Mouse (Mus musculus) thymus, postnatal 10 days (tissue): ENCODE data around the gene Kirrel3.

ENCODE experiments used
- DNase-seq, 2 experiments: peaks; one replicate each; pipeline ENCODE4 v3.0.0; 2021; ENCODE audit warnings: low spot score in 2 of 2

The Kirrel3 gene

DNA sequence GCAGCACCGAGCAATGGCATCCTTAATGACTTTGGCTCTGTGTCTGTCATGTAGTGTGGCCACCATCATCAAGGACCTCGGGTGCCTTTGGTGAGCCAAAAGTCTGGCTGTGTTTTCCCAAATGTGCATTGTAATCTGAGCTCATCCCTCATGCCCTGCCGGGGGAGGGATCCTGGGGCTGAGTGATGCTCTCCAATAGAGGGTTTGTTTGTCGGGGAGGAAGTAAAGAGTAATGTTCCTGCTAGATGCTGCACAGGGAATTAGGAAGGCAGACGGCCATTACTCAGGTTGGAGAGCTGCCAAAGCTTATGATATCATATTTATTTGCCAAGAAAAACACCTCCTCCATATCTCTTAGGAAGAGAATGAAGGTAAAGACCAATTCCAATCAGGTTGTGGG lies 401.1 kb downstream of the Kirrel3 start:
- DNase-seq, result no peak

- DNase-seq, result no peak
Measured at GRCm38 (mm10) chr9:34887196-34887595, 401.5 kb downstream of the Kirrel3 start.

- DNase-seq, result no peak
Measured at GRCm38 (mm10) chr9:34888298-34888697, 402.6 kb downstream of the Kirrel3 start.

DNA sequence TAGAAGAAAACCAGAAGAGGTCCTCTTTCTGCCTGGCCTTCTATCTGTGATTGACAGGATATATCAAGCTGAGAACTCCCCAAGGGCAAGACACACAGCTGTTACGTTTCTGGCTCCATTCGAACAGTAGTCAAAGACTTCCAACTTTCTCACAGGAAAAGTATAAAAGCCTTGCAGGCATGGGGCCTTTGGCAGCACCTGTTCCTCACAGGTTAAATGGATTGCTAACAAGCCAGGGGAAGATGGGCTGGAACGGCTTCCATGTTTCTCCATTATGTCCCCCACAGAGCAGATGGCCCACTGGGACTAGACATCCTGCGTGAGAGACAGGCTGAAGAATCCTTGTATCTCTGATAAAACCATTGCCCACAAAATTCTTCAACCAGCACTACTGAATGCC lies 415.5 kb downstream of the Kirrel3 start:
- no peak for DNase-seq

- DNase-seq, result no peak
Measured at GRCm38 (mm10) chr9:34901888-34902287, 416.2 kb downstream of the Kirrel3 start.

- no peak for DNase-seq
Measured at GRCm38 (mm10) chr9:34905164-34905563, 419.5 kb downstream of the Kirrel3 start.

DNA sequence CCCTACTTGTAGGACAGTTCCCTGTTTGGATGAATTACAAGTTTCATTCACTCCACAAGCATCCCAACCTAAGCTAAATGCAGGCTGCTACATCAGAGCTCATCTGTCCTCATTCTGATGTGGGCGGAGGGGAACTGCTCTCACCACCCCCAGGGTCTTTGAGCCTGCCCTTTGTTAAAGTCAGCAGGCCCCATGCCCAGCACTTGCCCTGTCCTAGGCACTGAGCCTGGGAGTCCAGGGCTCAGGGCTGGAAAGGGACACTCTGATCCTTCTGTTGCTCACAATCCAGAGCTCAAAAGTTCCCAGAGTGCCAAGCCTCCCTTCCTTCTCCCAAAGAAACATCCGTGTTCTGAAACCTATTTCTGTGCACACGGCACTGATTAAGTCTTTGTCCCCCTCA lies 422.3 kb downstream of the Kirrel3 start:
- DNase-seq, result no peak

DNA sequence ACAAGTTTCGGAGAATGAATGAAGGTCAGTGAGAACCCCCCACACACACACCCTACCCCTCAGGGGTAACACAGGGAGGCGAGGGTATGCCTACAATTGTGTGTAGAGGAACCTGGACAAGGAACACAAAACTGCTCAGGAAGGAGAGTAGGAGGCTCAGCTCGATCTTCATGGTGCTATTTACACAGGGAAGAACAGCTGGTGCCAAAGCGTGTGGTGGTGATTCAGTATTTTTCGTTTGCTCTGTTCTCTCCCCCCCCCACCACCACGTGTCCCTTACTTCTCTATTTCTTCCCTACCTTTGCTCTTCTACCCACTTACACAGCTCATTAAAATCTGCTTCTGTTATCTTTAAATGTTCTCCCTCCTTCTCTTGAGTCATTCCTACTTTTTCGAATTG lies 426.1 kb downstream of the Kirrel3 start:
- DNase-seq, result no peak

DNA sequence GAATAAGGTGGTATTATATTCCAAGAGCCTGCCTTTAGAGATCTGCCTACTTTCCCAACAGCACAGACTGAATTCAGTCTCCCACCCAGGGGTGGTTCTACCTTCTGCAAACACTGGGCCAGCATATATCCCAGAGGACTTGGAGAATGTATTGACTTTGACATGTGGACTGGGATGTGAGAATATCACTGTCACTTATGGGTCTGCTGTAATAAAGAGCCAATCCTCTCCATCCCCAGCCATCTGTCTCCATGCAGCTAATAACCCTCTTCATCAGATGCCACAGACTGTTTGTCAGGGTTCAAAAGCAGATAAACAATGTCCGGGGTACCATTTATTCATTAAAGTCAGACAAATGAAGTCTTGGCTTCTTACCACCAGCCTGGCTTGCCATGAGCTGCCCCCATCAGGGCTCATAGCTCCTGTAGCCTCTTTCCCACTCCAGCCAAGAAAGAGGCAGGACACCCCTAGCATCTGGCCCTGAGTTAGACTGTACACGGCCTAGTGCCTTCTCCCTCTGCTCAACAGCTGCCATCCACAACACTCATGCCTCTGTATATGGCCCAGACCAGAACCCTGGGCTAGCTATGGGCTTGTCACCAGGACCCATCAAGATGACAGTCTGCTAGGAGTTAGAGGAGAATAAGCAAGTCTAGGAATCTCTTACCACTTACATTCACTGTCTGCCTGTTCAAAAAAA lies 426.7 kb downstream of the Kirrel3 start:
- no peak for DNase-seq

DNA sequence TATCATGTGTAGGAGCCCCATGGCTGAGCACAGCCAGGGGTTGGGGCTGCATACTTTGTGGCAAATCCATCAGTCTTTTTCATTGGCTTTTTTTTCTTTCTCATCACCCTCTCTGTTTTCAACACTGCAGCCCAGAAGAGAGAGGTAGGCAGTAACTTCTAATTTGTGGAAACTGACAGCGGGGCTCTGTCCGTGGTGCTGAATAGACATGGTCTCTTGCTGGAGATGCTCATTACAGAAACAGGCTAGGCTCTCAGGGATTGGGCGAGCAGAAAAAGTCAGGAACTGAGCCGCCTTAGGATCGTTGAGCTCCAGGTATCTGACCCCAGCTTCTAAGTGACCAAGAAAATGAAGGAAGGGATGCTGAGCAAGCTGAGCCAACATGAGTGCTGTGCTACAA lies 427.3 kb downstream of the Kirrel3 start:
- DNase-seq, result peak in 1 of 2 experiments; percentile 8

DNA sequence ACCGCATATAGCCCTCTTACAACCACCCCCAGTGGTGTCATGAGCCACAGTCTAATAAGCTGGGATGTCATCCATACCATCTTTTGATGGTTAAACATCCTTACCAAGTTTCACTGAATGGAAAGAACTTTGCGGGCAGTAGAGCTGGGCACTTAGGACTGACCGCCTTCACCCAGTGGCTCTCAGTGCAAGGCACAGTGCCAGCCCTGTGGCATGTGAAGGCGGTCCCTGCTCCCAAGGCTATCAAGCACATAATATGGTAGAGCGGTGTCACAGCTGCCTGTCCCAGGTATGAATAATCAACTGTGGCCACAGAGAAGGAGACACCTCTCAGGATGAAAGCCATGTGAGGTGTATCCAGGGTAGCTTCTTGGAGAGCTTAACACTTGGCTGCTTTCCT lies 433.3 kb downstream of the Kirrel3 start:
- no peak for DNase-seq

DNA sequence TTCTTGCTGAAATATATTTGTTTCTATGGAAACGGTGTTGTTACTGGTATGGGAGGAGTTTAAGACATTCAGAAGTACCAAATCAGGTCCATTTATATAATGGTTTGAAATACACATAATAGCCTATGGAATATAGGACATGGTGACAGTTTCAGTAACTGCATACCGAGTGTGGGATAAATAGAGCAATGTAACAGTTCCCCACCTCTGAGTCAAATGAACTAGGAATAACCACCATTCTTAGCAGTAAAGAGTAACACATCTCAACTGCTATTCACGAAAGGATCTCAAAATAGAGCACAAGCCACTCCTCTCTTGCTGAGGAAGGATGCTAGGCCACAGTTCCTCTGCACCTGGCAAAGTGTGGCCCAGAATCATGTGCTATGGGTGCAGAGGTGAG lies 434.4 kb downstream of the Kirrel3 start:
- no peak for DNase-seq

DNA sequence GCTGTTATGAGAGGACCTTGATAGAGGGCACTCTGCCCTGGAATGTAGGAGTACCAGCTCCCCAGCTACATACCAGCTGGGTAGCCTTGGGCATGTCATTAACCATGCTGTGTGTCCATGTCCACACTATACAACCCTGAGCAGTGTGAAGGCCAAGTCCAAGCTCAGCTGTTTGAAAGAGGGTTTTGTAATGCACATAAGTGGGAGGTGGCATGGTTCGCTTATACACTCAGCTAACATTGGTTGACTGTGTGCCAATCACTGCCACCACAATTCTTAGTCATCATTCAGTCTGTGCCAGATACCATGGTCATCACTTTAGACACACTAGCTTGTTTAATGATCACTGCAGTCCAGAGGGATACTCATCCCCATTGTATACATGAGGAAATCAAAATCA lies 436.2 kb downstream of the Kirrel3 start:
- DNase-seq, result no peak

DNA sequence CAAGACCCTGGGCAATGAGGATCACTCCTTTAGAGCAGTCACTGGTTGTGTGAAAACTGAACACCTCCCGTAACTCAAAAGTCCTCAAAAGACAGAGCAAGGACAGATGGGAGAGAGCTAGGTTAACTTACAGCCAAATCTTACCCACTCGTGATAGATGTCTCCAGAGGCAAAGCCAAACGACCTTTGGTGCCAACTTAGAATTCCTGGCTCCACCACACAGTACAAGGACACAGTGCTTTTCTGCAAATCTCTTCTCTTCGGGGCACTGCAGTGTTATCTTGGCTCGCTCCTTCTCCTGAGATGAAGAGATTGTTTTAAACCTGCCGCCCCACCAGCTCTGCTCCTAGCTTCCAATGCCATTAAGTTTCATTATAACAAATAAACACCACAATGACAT lies 437.0 kb downstream of the Kirrel3 start:
- no peak for DNase-seq

GRCm38 (mm10) chr9:34923134-34923931 lies 437.6 kb downstream of the Kirrel3 start:
- no peak for DNase-seq

- DNase-seq, result no peak
Measured at GRCm38 (mm10) chr9:34925616-34926015, 439.9 kb downstream of the Kirrel3 start.

DNA sequence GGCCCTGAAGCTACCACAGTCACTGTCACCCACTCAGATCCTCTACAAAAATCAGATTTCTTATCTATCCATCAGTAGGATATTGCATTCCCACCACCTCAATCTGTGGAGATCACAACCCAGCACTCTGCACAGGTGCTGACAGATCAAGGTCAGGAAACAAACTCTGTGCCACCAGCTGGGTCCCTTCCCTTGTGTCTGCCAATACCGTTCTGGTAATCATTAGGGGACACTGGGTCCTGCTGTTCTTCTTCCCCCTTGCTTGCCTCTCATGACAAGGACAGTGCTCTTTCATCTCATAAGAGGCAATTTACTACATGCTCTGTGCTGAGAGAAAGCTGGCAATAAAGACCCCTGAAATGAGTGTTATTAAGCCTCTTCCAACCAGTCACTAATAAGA lies 444.7 kb downstream of the Kirrel3 start:
- DNase-seq, result no peak

GRCm38 (mm10) chr9:34938140-34938539 lies 452.4 kb downstream of the Kirrel3 start:
- no peak for DNase-seq

DNA sequence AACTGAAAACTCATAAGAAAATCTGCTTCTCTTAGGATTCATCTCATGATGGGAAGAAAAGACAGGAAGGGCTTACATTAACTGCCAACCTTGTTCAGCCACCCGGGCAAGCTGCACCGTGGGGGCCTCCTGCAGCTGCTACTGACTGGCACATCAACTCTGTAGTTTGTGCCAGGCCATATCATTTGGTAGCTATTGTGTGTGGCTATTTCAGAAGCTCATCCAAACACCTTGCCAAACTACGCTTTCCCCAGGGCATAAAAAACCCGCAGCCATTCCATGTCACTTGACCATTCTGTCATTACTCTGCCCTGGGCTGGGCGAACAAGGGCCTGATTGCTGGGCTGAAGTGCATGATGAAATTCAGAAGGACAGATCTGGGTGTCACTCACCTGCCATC lies 453.9 kb downstream of the Kirrel3 start:
- DNase-seq, result no peak

- no peak for DNase-seq
Measured at GRCm38 (mm10) chr9:34942122-34942831, 456.6 kb downstream of the Kirrel3 start.

GRCm38 (mm10) chr9:34942996-34943395 lies 457.3 kb downstream of the Kirrel3 start:
- DNase-seq, result no peak

DNA sequence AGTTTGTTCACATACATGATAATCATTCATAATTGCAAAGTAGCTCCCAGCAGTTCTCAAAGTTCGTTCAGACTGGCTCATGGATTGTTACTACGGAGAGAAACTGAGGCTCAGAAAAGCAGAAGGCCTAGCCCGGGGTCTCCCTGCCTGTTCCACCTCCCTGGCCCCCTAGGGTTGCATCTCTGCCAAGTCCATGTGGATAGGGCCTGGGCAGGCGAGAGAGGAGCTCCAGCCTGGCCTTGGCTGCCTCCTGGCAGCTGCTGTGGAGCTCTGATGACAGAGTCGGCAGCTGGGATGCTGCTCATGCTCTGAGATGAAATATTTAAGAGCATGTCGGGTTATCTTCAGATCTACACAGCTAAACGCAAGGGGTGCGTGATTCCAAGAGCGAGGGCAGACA lies 459.6 kb downstream of the Kirrel3 start:
- DNase-seq, result no peak

DNA sequence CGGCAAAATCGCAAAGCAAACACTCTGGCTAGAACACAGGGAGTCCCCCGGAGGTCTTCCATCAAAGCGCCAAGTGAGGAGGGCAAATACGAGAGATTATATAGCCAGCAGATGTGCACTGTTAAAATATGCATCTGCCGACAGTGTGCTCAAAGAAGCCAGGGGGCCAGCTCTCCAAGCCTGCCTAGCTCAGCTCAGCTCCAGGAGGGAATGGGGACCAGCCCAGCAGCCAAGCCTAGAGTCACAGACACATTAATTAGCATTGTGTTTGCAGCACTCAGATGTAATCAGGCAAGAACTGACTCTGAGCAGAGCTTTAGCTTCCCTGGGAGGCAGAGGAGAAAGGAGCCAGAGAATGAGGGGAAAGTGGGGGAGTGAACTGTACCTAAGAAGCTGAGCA lies 461.6 kb downstream of the Kirrel3 start:
- no peak for DNase-seq
